Mouse (Mus musculus) heart, adult 2 months (tissue): ENCODE results near the gene Thsd4. TPM values are rescaled to one million over a fixed set of nuclear protein-coding genes. Genes with fewer than 3 reads are reported as not detected.

ENCODE experiments used
- DNase-seq, 2 experiments: peaks; one replicate each; pipeline ENCODE4 v3.0.0; 2021
- H3K27ac ChIP-seq: fragments of 200-600 bp; 2 replicates; pipeline ENCODE4 v1.8.1; 2022
- H3K27me3 ChIP-seq: fragments of 200-500 bp; 2 replicates; pipeline ENCODE4 v1.6.1; 2012; ENCODE audit warnings: mild to moderate bottlenecking, low read length, inconsistent platforms, mixed read lengths; ENCODE audit not compliant: control insufficient read depth, insufficient read depth
- H3K36me3 ChIP-seq: fragments of 200-500 bp; 2 replicates; pipeline ENCODE4 v1.6.1; 2012; ENCODE audit warnings: low read length, inconsistent platforms; ENCODE audit not compliant: control insufficient read depth, insufficient read depth
- H3K4me1 ChIP-seq: fragments of 200-500 bp; 2 replicates; pipeline ENCODE4 v1.6.1; 2011; ENCODE audit warnings: low read length; ENCODE audit not compliant: control insufficient read depth, insufficient read depth
- H3K4me3 ChIP-seq: fragments of 200-600 bp; 2 replicates; pipeline ENCODE4 v1.8.1; 2022
- H3K79me2 ChIP-seq: fragments of 200-500 bp; replicated peaks from 2 replicates; pipeline ENCODE4 v1.6.1; 2012; ENCODE audit warnings: mild to moderate bottlenecking, inconsistent platforms, low read length, moderate library complexity, mixed read lengths; ENCODE audit not compliant: control insufficient read depth, insufficient read depth
- H3K9ac ChIP-seq: fragments of 200-500 bp; 2 replicates; pipeline ENCODE4 v1.6.1; 2012; ENCODE audit warnings: low read depth, mild to moderate bottlenecking, control low read depth, inconsistent platforms, low read length, mixed read lengths
- CTCF ChIP-seq: fragments of 200-600 bp; IDR thresholded peaks from 2 replicates; pipeline ENCODE4 v1.8.1; 2022; ENCODE audit warnings: antibody characterized with exemption, mild to moderate bottlenecking, moderate library complexity
- EP300 ChIP-seq: fragments of 200-500 bp; IDR thresholded peaks from 2 replicates; pipeline ENCODE4 v1.6.1; 2011; ENCODE audit warnings: low read depth, low read length, control low read depth; ENCODE audit not compliant: insufficient read depth
- POLR2A ChIP-seq: fragments of 200-500 bp; IDR thresholded peaks from 2 replicates; pipeline ENCODE4 v1.6.1; 2011; ENCODE audit warnings: mild to moderate bottlenecking, low read depth, low read length, control low read depth; ENCODE audit not compliant: insufficient read depth
- WGBS: fragments of 180-500 bp; shearing (Covaris S2); methylation state at CpG from one replicate; pipeline ENCODE4 v1.1.7; 2018; 5-methylcytosine and 5-hydroxymethylcytosine counted together
- intact Hi-C: fragments of 180-260 bp; cut with DNase I; formaldehyde crosslinking; loops from one replicate; pipeline ENCODE4 v1.15.1; 2025
- polyA plus RNA-seq: library from polyadenylated mRNA; depleted of rRNA; stranded (reverse); fragments of >200 nt; gene quantifications from 2 replicates; pipeline ENCODE4 v1.2.3, GENCODE M21; 2012
- total RNA-seq, 2 experiments: library from RNA; stranded (reverse); gene quantifications; 2 replicates each; pipeline ENCODE4 v1.2.3; 2021

Thsd4 gene
- total and polyA plus RNA-seq, 3 experiments = 3.5 to 5.2 (median 4.3) TPM

- no peak for DNase-seq
- Histone ChIP-seq H3K27ac (no peak overlapping the region), H3K79me2 (no peaks in the 10 kb centered on the region), H3K4me1 (no peaks in the 10 kb centered on the region), H3K4me3 (no peak overlapping the region), H3K27me3 (no peaks in the 10 kb centered on the region), H3K9ac (no peak overlapping the region), H3K36me3 (no peaks in the 10 kb centered on the region)
- intact Hi-C loops = loop anchor here (5.0 kb wide), 1 partner anchor 270 kb away; no protein-coding TSS in a partner anchor
- 38% methylated on average over 4 of the region's 4 CpGs for WGBS
- TF ChIP-seq CTCF (peak; percentile 82), POLR2A (no peak), EP300 (0 out of 2 replicates have a peak, but pooled peaks have one; percentile 27)
These were observed 284.2 kb downstream of the Thsd4 start for GRCm38 (mm10) chr9:60237667-60238066.

GRCm38 (mm10) chr9:60236155-60236554, 285.7 kb downstream of the Thsd4 start:
- no peaks in the 10 kb centered on the region for H3K4me1 ChIP-seq
- TF ChIP-seq CTCF (no peak), EP300 (no peak), POLR2A (no peak)
- WGBS = 59% methylated on average over 9 of the region's 9 CpGs
- H3K9ac ChIP-seq = no peak overlapping the region
- no peaks in the 10 kb centered on the region for H3K36me3 ChIP-seq
- no peak overlapping the region for H3K4me3 ChIP-seq
- H3K79me2 ChIP-seq = no peaks in the 10 kb centered on the region
- intact Hi-C loops = loop anchor here (5.0 kb wide), 1 partner anchor 269 kb away; no protein-coding TSS in a partner anchor
- H3K27me3 ChIP-seq = no peaks in the 10 kb centered on the region
- DNase-seq = no peak
- H3K27ac ChIP-seq = no peak overlapping the region

DNA sequence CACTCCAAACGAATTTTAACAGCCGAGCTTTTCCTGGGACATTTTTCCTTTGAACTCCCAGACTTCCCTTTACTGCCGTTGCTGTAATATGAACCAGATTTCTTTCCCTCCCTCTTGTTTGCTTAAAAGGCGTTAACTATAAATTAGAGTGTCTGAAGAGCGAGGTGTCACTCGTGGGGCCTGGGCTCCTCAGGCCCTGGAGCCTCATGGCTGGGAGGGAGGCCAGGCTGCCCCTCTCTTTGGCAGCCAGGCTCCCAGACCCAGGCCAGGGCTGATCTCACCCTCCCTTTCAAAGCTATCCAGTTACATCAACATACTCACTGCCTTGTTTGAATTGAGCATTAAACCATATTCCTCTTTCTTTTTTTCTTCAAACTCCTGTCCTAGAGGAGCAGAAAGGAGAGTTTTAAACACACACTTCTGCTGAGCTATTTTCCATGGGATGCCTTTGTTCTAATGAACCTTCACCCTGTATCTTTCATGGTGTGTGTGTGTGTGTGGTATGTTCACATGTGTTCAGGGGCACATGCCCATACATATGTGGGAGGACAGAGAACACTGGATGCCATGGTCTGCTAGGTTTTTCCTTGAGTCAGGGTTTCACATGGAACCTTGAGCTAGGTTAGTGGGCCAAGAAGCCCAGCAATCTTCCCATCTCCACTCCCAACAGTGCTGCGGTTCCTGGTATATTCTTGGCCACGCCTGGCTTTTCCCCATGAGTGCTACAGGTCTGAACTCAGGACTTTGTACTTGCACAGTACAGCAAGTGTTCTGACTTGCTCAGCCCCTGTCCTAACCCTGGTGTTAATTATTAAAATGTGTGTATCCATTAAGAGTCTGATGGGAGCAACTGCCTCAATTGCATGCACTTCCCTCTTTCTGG, 287.4 kb downstream of the Thsd4 start:
- H3K36me3 ChIP-seq = no peaks in the 10 kb centered on the region
- no peaks in the 10 kb centered on the region for H3K27me3 ChIP-seq
- H3K9ac ChIP-seq = no peak overlapping the region
- intact Hi-C loops = loop anchor here (5.0 kb wide), 1 partner anchor 267 kb away; no protein-coding TSS in a partner anchor
- WGBS = 60% methylated on average over 8 of the region's 8 CpGs
- no peak overlapping the region for H3K4me3 ChIP-seq
- no peaks in the 10 kb centered on the region for H3K4me1 ChIP-seq
- no peak for TF ChIP-seq POLR2A
- TF ChIP-seq CTCF = no peak
- TF ChIP-seq EP300 = no peak
- no peaks in the 10 kb centered on the region for H3K79me2 ChIP-seq
- no peak overlapping the region for H3K27ac ChIP-seq
- no peak for DNase-seq

- Histone ChIP-seq H3K9ac (no peak overlapping the region), H3K79me2 (no peaks in the 10 kb centered on the region), H3K4me1 (peaks cover 2% of the 10 kb centered on the region), H3K27me3 (no peaks in the 10 kb centered on the region), H3K27ac (no peak overlapping the region), H3K36me3 (no peaks in the 10 kb centered on the region), H3K4me3 (no peak overlapping the region)
- no peak for DNase-seq
- 75% methylated on average over 9 of the region's 9 CpGs for WGBS
- TF ChIP-seq POLR2A = no peak
- no peak for TF ChIP-seq EP300
- no peak for TF ChIP-seq CTCF
- intact Hi-C loops = no loop called here
These were observed 289.6 kb downstream of the Thsd4 start for GRCm38 (mm10) chr9:60231981-60232881.

DNA sequence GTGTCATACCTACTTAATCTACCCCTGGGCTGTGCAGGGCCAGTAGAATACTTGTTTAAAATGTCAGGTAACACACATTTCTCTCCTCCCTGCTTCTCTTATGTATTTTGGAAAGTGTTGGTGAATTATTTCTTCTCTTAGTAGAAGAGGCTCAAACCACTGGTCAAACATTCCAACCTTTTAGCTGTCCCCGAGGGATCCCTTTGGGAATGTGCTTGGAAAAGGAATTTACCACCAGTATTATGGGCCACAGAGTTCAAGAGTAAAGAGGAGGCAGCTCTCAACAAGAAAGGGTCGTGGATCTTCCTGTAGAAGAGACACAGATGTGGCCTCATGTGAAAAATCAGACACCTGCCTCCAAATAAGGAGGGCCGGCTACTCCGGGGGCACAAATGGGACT, 292.4 kb downstream of the Thsd4 start:
- TF ChIP-seq EP300 = no peak
- no peak for TF ChIP-seq POLR2A
- TF ChIP-seq CTCF = no peak
- H3K27me3 ChIP-seq = no peaks in the 10 kb centered on the region
- H3K79me2 ChIP-seq = no peaks in the 10 kb centered on the region
- H3K27ac ChIP-seq = no peak overlapping the region
- peaks cover 2% of the 10 kb centered on the region for H3K4me1 ChIP-seq
- no peak overlapping the region for H3K4me3 ChIP-seq
- intact Hi-C loops = no loop called here
- WGBS = 80% methylated on average over 4 of the region's 4 CpGs
- H3K9ac ChIP-seq = no peak overlapping the region
- DNase-seq = no peak
- no peaks in the 10 kb centered on the region for H3K36me3 ChIP-seq
